Mouse (Mus musculus) hindbrain, embryonic 13.5 days (tissue): ENCODE data around the gene Ltbp2. TPM values are rescaled to one million over a fixed set of nuclear protein-coding genes. Genes with fewer than 3 reads are reported as not detected.

ENCODE experiments used
- ATAC-seq: fragments of 200-750 bp; cut with Nextera tagmentation; 2 replicates; pipeline ENCODE4 v1.8.0; 2017; ENCODE audit warnings: moderate TSS enrichment; ENCODE audit not compliant: low FRiP score
- H3K27ac ChIP-seq: fragments of 300-500 bp; sonication (generic); 2 replicates; pipeline ENCODE4 v1.5.1; 2015; ENCODE audit warnings: inconsistent platforms, mild to moderate bottlenecking, moderate library complexity
- H3K27me3 ChIP-seq: fragments of 300-500 bp; sonication (generic); 2 replicates; pipeline ENCODE4 v1.6.1; 2015; ENCODE audit warnings: mild to moderate bottlenecking, inconsistent platforms
- H3K36me3 ChIP-seq: fragments of 300-500 bp; sonication (generic); 2 replicates; pipeline ENCODE4 v1.6.1; 2015; ENCODE audit warnings: mild to moderate bottlenecking, inconsistent platforms
- H3K4me1 ChIP-seq: fragments of 300-500 bp; sonication (generic); replicated peaks from 2 replicates; pipeline ENCODE4 v1.6.1; 2015; ENCODE audit warnings: inconsistent platforms
- H3K4me2 ChIP-seq: fragments of 300-500 bp; sonication (generic); 2 replicates; pipeline ENCODE4 v1.6.1; 2015; ENCODE audit warnings: inconsistent platforms, mild to moderate bottlenecking, moderate library complexity
- H3K4me3 ChIP-seq: fragments of 300-500 bp; sonication (generic); 2 replicates; pipeline ENCODE4 v1.5.1; 2015; ENCODE audit warnings: mild to moderate bottlenecking, inconsistent platforms
- H3K9ac ChIP-seq: fragments of 300-500 bp; sonication (generic); 2 replicates; pipeline ENCODE4 v1.6.1; 2015; ENCODE audit warnings: mild to moderate bottlenecking, inconsistent platforms
- H3K9me3 ChIP-seq: fragments of 300-500 bp; sonication (generic); 2 replicates; pipeline ENCODE4 v1.6.1; 2016; ENCODE audit warnings: inconsistent platforms
- WGBS: fragments of 180-500 bp; shearing (Covaris S2); methylation state at CpG from one replicate; pipeline ENCODE4 v1.1.7; 2015; 5-methylcytosine and 5-hydroxymethylcytosine counted together
- polyA plus RNA-seq: library from polyadenylated mRNA; unstranded; fragments of >200 nt; fragmentation: Nextera tagmentation; extraction: Ambion mirVana; gene quantifications from 2 replicates; pipeline ENCODE4 v1.2.1, GENCODE M21; 2015

The Ltbp2 gene
- polyA plus RNA-seq, 1 experiment from 2014 or later = 0.31 TPM

DNA sequence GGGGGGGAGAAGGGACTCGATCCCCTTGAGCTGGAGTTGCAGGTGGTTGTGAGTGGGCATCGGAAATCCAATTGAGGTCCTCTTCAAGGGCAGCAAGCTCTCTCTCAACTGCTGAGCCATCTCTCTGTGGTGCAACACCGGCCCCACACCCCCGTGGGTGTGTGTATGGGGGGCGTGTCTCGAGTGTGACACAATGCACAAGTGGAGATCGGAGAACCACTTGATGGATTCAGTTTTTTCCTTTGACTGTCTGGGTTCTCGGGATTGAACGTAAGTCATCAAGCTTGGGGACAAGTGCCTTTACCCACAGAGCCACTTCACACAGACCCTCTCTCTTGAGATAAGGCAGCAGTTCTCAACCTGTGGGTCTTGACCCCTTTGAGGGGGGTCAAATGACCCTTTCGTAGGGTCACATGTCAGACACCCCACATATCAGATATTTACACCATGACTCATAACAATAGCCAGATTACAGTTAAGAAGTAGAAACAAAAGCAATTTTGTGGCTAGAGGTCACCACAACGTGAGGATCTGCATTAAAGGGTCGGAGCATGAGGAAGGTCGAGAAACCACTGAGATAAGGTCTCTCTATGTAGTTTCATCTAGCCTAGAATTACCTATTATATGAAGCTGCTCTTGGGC lies 112.6 kb downstream of the Ltbp2 start:
- Histone ChIP-seq H3K4me3 (no peak overlapping the region), H3K36me3 (peaks cover 55% of the 10 kb centered on the region), H3K4me2 (no peak overlapping the region), H3K9ac (no peak overlapping the region), H3K9me3 (no peaks in the 10 kb centered on the region), H3K4me1 (peaks cover 11% of the 10 kb centered on the region), H3K27me3 (no peaks in the 10 kb centered on the region), H3K27ac (no peak overlapping the region)
- 94% methylated on average over 13 of the region's 13 CpGs for WGBS
- ATAC-seq = no peak

DNA sequence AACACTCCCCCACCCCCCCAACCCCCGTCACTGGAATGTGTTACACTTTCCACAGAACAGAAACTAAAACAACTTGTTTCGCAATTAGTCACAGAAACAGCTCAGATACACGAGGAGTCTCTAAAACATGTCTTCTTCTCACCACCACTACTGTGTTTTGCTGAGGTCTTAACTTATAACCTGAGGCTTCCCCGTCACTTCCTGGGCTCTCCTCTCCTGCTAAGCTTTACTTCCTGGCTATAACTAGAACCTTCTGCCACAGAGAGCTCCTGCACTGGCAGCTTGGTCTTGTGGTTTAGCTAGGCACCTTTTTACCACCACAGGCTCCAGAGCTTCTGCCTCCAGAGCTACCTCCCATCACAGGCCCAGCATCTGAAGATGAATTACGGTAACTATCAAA lies 113.8 kb downstream of the Ltbp2 start:
- ATAC-seq = no peak
- peaks cover 66% of the 10 kb centered on the region for H3K36me3 ChIP-seq

DNA sequence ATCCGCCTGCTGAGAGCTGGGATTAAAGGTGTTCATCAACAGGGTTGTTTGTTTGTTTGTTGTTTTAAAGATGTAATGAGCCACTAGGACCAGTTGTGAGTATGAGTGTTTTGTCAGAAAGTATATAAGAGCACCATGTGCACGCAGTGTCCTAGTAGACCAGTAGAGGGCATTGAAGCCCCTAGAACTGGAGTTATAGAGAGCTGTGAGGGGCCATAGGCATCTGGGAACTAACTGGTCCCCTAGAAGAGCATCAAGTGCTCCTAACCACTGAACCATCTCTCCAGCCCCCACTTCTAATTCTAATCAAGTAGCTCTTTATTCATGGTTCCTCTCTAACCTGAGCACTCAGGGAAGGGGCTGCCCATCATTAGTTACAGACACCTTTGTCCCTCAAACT lies 117.3 kb downstream of the Ltbp2 start:
- Histone ChIP-seq H3K27me3 (no peaks in the 10 kb centered on the region), H3K36me3 (peaks cover 71% of the 10 kb centered on the region), H3K9me3 (no peaks in the 10 kb centered on the region), H3K4me3 (no peak overlapping the region), H3K4me1 (peaks cover 7% of the 10 kb centered on the region), H3K9ac (no peak overlapping the region), H3K4me2 (no peak overlapping the region), H3K27ac (no peak overlapping the region)
- ATAC-seq = no peak
- WGBS = 84% methylated on average over 2 of the region's 2 CpGs

More for the DNA sequence above, 113.8 kb downstream of the Ltbp2 start:
- peaks cover 8% of the 10 kb centered on the region for H3K4me1 ChIP-seq
- H3K27me3 ChIP-seq = no peaks in the 10 kb centered on the region
- no peaks in the 10 kb centered on the region for H3K9me3 ChIP-seq
- no peak overlapping the region for H3K9ac ChIP-seq
- no peak overlapping the region for H3K4me3 ChIP-seq
- no peak overlapping the region for H3K4me2 ChIP-seq
- no peak overlapping the region for H3K27ac ChIP-seq
- WGBS = 93% methylated on average over 5 of the region's 5 CpGs

DNA sequence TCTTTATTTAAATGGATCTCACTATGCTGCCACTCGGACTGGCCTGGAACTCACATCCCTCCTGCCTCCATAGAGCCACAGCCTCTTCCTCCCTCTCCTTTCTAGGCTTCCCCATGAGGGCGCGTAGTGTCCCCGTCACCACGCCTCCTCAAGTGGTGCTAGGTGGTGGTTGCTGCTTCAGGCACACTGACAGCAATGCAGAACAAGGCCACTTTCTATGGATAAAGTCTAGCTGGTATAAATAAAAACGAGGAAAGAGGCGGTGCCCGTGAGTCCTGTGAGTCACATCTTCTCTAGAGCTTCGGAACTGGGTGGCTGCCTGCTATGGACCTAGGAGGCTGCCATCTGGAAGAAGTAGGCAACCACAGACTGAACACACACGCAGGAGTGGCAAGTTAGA lies 120.3 kb downstream of the Ltbp2 start:
- 94% methylated on average over 10 of the region's 10 CpGs for WGBS
- H3K9me3 ChIP-seq = no peaks in the 10 kb centered on the region
- H3K4me1 ChIP-seq = peaks cover 34% of the 10 kb centered on the region
- no peak overlapping the region for H3K4me3 ChIP-seq
- peaks cover 52% of the 10 kb centered on the region for H3K36me3 ChIP-seq
- no peak overlapping the region for H3K4me2 ChIP-seq
- no peak overlapping the region for H3K27ac ChIP-seq
- H3K9ac ChIP-seq = no peak overlapping the region
- ATAC-seq = no peak
- no peaks in the 10 kb centered on the region for H3K27me3 ChIP-seq

DNA sequence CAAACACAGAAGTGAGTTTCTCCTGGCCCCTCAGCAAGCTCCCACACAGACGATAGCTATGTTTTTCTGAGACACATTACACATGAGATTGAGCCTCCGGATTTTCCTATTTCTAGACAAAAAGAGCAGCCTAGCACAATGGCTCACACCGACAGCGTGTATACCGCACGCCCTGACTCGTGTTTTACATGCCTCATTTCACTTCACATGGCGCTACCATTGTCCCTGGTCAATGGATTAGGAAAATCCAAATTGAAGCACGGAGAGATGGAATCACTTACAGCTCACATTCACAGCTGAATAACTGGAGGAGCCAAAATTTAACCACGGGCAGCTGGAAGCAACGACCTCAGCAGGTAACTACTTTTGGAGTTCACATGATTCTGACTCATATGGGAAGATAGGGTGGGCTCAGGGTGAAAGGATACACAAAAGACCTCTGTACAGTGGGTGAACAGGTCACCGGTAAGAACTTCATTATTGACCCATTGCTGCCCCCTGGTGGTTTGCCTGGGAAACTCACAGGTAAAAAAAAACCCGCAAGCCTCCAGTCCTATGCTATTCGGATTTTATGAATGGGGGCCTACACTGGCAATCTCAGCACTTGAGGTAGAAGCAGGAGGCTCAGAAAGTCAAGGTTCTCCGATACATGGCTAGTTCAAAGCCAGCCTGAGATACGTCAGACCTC lies 121.2 kb downstream of the Ltbp2 start:
- no peak overlapping the region for H3K4me3 ChIP-seq
- H3K4me2 ChIP-seq = no peak overlapping the region
- peak overlapping the region; percentile 40; the same call in 1 of the 2 replicates for H3K27ac ChIP-seq
- no peak overlapping the region for H3K9ac ChIP-seq
- no peaks in the 10 kb centered on the region for H3K27me3 ChIP-seq
- peaks cover 37% of the 10 kb centered on the region for H3K4me1 ChIP-seq
- peaks cover 44% of the 10 kb centered on the region for H3K36me3 ChIP-seq
- 31% methylated on average over 16 of the region's 16 CpGs for WGBS
- no peaks in the 10 kb centered on the region for H3K9me3 ChIP-seq
- ATAC-seq = no peak

DNA sequence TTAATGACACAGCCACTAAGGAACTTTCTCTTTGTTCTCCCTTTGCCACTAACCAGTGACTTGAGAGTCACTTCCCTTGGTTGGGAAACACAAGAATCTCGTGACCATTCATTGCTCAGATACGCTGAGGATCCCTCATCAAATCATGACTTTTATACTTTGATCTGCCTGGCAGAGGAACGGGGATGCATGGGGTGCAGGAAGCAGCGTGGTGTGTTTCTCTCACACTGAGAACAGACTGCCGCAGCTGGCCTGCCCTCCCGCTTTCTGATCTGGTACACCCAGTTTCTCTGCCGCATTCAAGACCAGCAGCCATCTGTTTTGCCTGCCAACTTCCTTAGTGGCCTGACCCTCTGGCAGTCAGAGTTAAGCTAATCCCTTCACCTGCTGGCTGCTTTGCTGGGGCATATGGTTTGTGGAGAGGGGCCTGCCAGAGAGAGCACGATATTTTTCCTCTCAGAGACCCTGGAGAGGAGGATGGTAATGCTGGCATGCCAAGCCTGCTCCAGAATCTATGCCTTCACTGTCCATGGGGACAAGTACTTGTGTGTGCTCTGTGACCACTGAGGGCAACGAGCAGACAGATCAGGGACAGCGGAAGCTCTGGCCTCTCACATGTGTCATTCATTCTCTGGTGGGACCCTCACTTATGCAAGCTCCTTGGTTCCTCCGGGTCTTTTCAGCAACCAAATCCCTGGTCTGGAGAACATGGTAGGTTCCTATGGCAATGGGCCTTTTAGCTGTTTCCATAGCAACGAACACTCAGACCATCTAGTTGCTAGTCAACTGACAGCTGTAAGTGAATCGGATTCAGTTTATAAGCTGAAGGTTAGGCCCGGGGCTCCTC lies 124.0 kb downstream of the Ltbp2 start:
- Histone ChIP-seq H3K4me1 (peaks cover 37% of the 10 kb centered on the region), H3K27me3 (no peaks in the 10 kb centered on the region), H3K36me3 (peaks cover 18% of the 10 kb centered on the region), H3K4me2 (no peak overlapping the region), H3K4me3 (no peak overlapping the region), H3K27ac (peak overlapping the region; percentile 82), H3K9ac (peak overlapping the region; percentile 49; the same call in 1 of the 2 replicates), H3K9me3 (no peaks in the 10 kb centered on the region)
- ATAC-seq = peak; percentile 66; the same call in 1 of the 2 replicates
- WGBS = 24% methylated on average over 14 of the region's 14 CpGs

DNA sequence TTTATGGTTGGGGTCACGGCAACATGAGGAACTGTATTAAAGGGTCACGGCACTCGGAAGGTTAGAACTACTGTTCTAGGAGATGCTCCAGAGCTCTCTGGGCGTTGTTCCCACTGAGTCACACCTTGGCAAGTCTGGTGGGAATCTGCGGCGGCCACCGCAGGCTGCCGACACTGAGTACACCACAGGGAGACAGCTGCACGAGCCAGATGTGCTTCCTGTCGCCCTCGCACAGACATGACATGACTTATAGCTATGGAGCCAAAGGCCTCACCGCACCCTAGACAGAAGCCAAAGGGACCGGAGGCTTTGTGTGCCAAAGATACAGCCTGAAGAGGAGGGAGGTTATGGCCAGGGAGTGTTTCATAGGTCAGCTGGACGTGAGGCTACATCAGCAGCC lies 125.7 kb downstream of the Ltbp2 start:
- WGBS = 56% methylated on average over 14 of the region's 14 CpGs
- Histone ChIP-seq H3K9me3 (no peaks in the 10 kb centered on the region), H3K27ac (no peak overlapping the region), H3K4me1 (peaks cover 37% of the 10 kb centered on the region), H3K4me2 (no peak overlapping the region), H3K27me3 (peaks cover 3% of the 10 kb centered on the region; the same call in 1 of the 2 replicates), H3K9ac (no peak overlapping the region), H3K4me3 (no peak overlapping the region), H3K36me3 (peaks cover 3% of the 10 kb centered on the region; the same call in 1 of the 2 replicates)
- no peak for ATAC-seq

DNA sequence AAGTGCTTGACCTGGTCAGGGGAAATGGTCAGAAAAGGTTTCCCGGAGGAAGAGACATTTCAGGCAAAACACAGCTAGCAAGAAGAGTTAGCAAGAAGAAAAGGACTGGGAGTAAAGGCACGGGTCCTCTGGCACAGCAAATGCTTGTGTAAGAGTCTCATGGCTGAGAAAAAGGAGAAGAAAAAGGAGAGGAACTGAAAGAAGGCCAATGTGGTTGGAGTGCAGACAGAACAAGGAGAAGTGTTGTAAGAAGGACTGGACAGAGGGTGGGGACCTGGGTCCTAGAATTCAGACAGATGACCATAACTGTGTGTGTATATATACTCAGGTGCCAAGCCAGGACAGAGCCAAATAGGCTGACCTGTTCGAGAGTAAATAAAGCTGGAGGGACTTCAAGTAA lies 128.2 kb downstream of the Ltbp2 start:
- no peak for ATAC-seq
- no peak overlapping the region for H3K9ac ChIP-seq
- H3K36me3 ChIP-seq = no peaks in the 10 kb centered on the region

DNA sequence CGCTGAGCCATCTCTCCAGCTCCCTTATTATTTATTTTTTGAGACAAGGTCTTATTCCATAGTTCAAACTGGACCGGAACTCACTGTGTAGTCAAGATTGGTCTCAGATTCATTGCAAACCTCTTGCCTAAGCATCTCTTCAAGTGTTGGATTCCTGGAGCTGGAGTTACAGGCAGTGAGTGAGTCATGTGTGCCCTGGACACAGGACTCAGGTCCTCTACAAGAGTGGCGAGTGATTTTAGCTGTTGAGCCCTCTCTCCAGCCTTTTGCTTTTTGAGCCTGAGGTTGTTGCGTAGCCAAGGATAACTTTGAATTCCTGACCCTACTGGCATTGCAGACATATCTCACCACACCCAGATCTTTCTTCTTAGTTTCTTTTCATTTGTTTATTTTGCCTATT lies 130.6 kb downstream of the Ltbp2 start:
- H3K9ac ChIP-seq = no peak overlapping the region
- H3K27me3 ChIP-seq = peaks cover 3% of the 10 kb centered on the region; the same call in 1 of the 2 replicates
- WGBS = 68% methylated on average over 4 of the region's 4 CpGs
- H3K9me3 ChIP-seq = no peaks in the 10 kb centered on the region
- no peak overlapping the region for H3K4me3 ChIP-seq
- no peak overlapping the region for H3K4me2 ChIP-seq
- H3K4me1 ChIP-seq = peaks cover under 1% of the 10 kb centered on the region; the same call in 1 of the 2 replicates
- H3K36me3 ChIP-seq = no peaks in the 10 kb centered on the region
- ATAC-seq = no peak
- no peak overlapping the region for H3K27ac ChIP-seq

More for the DNA sequence above, 128.2 kb downstream of the Ltbp2 start:
- Histone ChIP-seq H3K4me2 (no peak overlapping the region), H3K4me1 (peaks cover 22% of the 10 kb centered on the region), H3K27me3 (peaks cover 3% of the 10 kb centered on the region; the same call in 1 of the 2 replicates), H3K27ac (no peak overlapping the region), H3K4me3 (no peak overlapping the region), H3K9me3 (no peaks in the 10 kb centered on the region)
- 81% methylated on average over 3 of the region's 3 CpGs for WGBS

DNA sequence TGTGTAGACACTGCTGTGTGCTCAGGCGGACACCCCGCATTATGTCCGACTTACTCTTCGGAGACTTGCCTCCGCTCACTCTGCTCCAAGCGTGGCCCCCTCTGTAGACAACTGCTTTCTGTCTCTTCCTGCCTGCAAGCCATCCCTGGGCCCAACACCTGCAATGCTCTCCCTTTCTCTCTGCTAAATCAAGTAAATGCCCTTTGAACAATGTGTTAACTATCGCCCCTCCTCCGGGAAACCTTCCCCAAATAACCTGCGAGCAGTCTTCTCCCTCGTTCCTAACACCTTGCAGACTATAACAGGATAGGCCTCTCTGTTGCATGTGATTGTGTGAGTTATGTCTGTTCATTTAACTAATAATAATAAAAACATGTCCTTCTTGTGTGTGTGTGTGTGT lies 132.8 kb downstream of the Ltbp2 start:
- ATAC-seq = no peak
- 91% methylated on average over 10 of the region's 10 CpGs for WGBS
- Histone ChIP-seq H3K9ac (no peak overlapping the region), H3K4me3 (no peak overlapping the region), H3K9me3 (no peaks in the 10 kb centered on the region), H3K27ac (no peak overlapping the region), H3K36me3 (no peaks in the 10 kb centered on the region), H3K4me1 (no peaks in the 10 kb centered on the region), H3K4me2 (no peak overlapping the region), H3K27me3 (peaks cover 3% of the 10 kb centered on the region; the same call in 1 of the 2 replicates)

DNA sequence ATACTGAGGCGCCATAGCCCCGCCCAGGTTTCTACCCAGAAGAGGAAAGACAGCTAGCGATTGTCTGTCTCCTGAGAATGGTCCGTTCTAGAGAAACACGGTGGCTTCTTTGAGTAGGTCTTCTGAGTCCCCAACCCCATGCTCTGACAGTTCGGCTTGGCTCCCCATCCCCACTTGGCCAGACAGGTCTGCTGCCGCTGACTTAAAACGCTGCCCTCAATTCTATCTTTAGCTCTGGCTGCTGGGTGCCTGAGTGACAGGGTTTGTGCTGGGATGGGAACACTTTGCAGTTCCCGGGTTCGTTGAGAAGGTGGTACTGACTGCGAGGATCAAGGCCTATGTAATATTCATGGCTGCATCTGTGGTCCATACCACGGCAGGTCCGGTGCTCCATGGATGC lies 143.0 kb downstream of the Ltbp2 start:
- Histone ChIP-seq H3K36me3 (no peaks in the 10 kb centered on the region), H3K4me1 (0 out of 2 replicates have a peak, but pooled peaks cover 5% of the 10 kb centered on the region), H3K9ac (no peak overlapping the region), H3K27me3 (no peaks in the 10 kb centered on the region), H3K9me3 (no peaks in the 10 kb centered on the region), H3K27ac (no peak overlapping the region), H3K4me3 (no peak overlapping the region), H3K4me2 (no peak overlapping the region)
- no peak for ATAC-seq
- 82% methylated on average over 13 of the region's 13 CpGs for WGBS
